Comparison of ENCODE assay signal across 23 mouse cellular contexts in the genomic region with DNA sequence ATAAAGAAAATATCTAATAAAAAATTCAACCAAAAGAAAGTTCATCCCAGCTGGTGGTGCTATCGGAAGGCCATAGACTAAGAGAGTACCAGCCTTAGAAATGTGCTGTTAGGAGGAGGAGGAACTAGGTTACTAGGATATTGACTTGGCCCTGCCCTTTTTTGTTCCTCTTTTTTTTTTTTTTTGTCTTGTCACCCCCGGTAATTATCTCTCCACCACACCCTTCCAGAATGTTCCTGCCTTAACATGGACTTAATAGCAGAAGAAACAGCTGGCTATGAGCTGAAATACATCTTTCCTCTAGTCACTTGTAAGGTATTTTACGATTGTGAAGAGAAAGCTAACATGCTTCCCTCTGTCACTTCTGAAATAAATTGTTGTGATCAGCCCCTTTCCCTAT. TPM values are rescaled to one million over a fixed set of nuclear protein-coding genes. Genes with fewer than 3 reads are reported as not detected.
"Had no signal": no experiment of that assay in that cellular context is flagged by ENCODE, and none has a peak within 500 bp of the region (broad histone marks: within the 10 kb centered on the region; RNA-seq: fewer than 3 reads in every experiment).

No protein-coding gene starts in this region.

- H3K27me3 ChIP-seq: limb, embryonic 12.5 days; limb, embryonic 15.5 days; liver, embryonic 13.5 days; lung, embryonic 15.5 days; megakaryocyte, embryonic 14.5 days; neural tube, embryonic 12.5 days; neural tube, embryonic 15.5 days; stomach, embryonic 15.5 days had no signal

- H3K27ac ChIP-seq: limb, embryonic 12.5 days; limb, embryonic 15.5 days; liver, embryonic 13.5 days; lung, embryonic 15.5 days; neural tube, embryonic 12.5 days; neural tube, embryonic 15.5 days; stomach, embryonic 15.5 days had no signal

- H3K4me1 ChIP-seq: limb, embryonic 12.5 days; limb, embryonic 15.5 days; liver, embryonic 13.5 days; lung, embryonic 15.5 days; megakaryocyte, embryonic 14.5 days; neural tube, embryonic 12.5 days; neural tube, embryonic 15.5 days; stomach, embryonic 15.5 days had no signal

- H3K36me3 ChIP-seq: limb, embryonic 12.5 days; limb, embryonic 15.5 days; liver, embryonic 13.5 days; lung, embryonic 15.5 days; neural tube, embryonic 12.5 days; neural tube, embryonic 15.5 days; stomach, embryonic 15.5 days had no signal

- H3K4me2 ChIP-seq: limb, embryonic 12.5 days; limb, embryonic 15.5 days; liver, embryonic 13.5 days; lung, embryonic 15.5 days; midbrain, embryonic 11.5 days; neural tube, embryonic 12.5 days; neural tube, embryonic 15.5 days; stomach, embryonic 15.5 days had no signal

- H3K9ac ChIP-seq: limb, embryonic 12.5 days; limb, embryonic 15.5 days; liver, embryonic 13.5 days; lung, embryonic 15.5 days; neural tube, embryonic 12.5 days; neural tube, embryonic 15.5 days; stomach, embryonic 15.5 days had no signal

- DNase-seq: kidney, adult 11 months; kidney, adult 9 months; kidney, postnatal 14 days; kidney, postnatal 4 days; left cerebral cortex, postnatal 4 days; liver, embryonic 13.5 days; lung, adult 18-20 months; lung, postnatal 10 days; lung, postnatal 4 days; midbrain, embryonic 14.5 days; retina, postnatal 1 day; right cerebral cortex, postnatal 25 days; spleen, adult 18-20 months; thymus, postnatal 36 days had no signal

- H3K9me3 ChIP-seq: limb, embryonic 12.5 days; limb, embryonic 15.5 days; liver, embryonic 13.5 days; lung, embryonic 15.5 days; megakaryocyte, embryonic 14.5 days; neural tube, embryonic 12.5 days; neural tube, embryonic 15.5 days; stomach, embryonic 15.5 days had no signal

- H3K4me3 ChIP-seq: limb, embryonic 12.5 days; limb, embryonic 15.5 days; liver, embryonic 13.5 days; lung, embryonic 15.5 days; megakaryocyte, embryonic 14.5 days; neural tube, embryonic 12.5 days; neural tube, embryonic 15.5 days; stomach, embryonic 15.5 days had no signal

RNA-seq across cellular contexts. Expression of gene Rab3c, which starts 7.7 kb away (rescaled TPM):
- polyA plus RNA-seq: thymus, postnatal 0 days had no signal
